Mouse (Mus musculus) 3T3-L1 (cell line): ENCODE measurements at regions not wholly inside any gene's neighbourhood (a gene's known extent, or its start where the extent isn't known, plus 50 kb on each side); places are given as distances from the start of the nearest gene placed in this dataset.
"Not testable (repeated sequence)": the region's sequence is repeated elsewhere in the genome, so short reads cannot be mapped to it uniquely, and the experiment has no call there.

Experiments
- DNase-seq: peaks from one replicate; pipeline ENCODE4 v3.0.0-alpha.2; 2015; ENCODE audit warnings: low read depth, low spot score

DNA sequence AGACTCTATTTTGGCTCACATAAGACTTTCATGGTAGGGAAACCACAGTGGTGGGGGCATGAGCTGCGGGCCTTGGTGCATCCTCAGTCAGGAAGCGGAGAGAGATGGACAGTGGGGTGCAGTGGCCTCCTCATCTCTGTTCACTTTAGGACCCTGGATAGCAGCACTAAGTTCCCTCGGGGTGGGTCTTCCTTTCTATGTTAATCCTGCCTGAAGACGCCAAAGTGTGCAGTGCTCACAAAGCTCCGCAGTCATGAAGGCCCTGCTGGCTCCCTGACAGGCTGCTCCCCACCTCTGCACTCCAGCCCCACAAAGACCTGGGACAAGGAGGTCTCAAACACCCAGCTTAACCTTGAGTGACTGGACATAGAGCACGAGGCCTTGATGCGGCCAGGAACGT is 56.8 kb downstream of the Sox1 start:
- no peak for DNase-seq

DNA sequence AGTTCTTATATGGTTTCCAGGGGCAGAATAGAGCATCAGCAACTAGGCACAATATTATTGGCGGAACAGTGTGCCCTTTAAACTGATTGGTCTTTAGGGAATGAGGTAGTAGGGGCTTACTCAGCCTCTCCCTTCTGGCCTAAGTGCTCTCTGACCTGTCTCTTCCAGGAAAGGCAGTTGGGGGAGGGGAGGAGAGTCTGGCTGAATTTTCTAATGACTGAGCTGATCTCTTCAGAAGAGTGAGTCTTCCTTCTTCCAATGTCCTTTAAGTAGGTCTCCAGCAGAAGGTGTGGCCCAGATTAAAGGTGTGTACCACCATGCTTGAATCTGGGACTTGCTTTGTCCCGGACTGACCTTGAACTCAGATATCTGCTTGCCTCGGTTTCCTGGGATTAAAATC is 60.3 kb downstream of the Sox1 start:
- DNase-seq: not testable (repeated sequence)

DNA sequence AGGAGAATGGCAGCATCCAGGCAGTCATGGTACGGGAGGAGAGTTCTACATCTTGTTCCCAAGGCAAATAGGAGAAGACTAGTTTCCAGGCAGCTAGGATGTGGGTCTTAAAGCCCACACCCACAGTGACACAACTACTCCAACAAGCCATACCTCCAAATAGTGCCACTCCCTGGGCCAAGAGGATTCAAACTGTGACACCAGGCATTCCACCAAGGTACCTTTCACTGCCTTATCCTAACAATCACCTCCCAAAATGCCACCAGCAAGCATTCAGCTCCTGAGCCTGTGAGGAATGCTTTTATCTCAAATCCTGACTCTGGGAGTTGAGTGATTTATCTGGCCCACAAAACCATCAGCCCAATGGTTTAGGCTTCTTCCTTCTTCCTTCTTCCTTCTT is 61.2 kb downstream of the Sox1 start:
- DNase-seq: no peak

DNA sequence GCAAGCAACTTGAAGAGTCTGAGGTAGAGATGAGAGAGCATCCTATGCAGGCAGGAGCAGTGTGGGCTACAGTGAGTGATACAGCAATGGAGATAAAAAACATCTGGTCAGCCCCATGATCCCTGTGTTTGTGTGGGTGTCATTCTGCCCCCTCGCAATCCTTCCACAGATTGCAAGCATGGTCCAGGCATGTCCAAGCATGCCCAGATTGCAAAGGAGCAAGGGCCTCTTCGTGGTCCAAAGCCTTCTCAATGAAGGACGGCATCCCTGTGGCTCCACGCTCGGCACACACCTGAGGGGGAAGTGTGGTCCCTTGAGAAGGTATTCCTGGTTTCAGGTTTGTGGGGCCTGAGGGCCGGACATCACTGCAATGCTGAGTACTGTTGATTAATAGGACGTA is 61.9 kb downstream of the Sox1 start:
- DNase-seq: no peak

DNA sequence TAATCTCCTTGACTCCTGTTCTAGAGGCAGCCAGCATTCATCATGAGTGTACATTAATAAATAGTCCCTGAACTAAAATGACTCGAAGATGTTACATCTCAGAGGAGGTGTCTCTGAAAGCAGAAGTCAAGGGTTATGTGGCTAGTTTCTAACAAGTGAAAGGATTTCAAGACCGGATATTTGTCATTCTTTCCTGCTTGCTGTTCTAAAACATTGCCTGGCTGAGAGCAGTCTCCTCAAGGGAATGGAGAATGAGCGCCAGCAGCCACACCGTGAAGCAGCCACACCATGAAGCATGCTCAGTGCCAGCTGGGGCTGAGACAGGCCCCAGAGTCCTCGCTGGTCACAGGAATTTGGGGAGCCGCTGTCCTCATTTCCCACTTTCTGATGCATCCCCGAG is 71.8 kb downstream of the Sox1 start:
- DNase-seq: no peak

DNA sequence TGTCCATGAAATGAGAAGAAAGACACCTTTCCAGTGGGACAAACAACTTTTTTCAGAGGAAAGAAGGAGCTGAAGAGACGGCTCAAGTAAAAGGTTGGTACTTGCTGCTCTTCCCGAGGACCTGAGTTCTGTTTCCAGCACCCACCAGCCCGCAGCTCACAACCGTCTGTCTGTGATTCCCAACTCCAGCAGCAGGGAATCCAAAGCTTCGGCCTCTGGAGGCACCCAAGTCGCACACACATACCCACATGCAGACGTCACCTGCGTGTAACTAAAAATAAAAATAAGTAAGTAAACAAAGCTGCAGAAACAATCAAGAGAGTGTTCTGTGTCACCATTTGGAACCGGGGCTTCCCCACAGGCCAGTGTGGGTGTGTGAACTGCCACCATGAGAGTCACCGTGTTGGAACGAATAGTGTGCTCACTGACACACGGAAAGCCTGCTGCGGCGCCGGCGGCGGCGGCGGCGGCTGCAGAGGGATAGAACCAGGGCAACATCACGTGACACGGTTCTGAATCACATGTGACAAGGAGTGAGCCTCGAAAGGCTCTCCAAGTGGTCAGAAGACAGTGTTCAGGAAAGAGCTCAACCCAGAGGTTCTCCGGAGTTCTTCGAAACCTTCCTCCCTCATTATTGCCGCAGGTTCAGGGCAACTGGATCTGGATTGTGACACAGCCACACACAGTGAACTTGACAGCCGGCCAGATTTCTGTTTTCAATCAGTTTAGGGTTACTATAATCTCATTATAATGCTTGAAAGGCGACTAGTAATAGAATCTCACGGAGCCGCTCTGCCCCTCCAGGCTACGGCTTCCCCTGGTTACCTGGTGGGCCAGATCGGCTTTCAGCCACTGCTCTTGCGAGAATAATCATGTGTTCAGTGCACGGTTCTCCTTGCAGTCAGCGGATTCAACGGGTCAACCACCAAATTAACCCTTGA is 72.6 kb downstream of the Sox1 start:
- DNase-seq: no peak

DNA sequence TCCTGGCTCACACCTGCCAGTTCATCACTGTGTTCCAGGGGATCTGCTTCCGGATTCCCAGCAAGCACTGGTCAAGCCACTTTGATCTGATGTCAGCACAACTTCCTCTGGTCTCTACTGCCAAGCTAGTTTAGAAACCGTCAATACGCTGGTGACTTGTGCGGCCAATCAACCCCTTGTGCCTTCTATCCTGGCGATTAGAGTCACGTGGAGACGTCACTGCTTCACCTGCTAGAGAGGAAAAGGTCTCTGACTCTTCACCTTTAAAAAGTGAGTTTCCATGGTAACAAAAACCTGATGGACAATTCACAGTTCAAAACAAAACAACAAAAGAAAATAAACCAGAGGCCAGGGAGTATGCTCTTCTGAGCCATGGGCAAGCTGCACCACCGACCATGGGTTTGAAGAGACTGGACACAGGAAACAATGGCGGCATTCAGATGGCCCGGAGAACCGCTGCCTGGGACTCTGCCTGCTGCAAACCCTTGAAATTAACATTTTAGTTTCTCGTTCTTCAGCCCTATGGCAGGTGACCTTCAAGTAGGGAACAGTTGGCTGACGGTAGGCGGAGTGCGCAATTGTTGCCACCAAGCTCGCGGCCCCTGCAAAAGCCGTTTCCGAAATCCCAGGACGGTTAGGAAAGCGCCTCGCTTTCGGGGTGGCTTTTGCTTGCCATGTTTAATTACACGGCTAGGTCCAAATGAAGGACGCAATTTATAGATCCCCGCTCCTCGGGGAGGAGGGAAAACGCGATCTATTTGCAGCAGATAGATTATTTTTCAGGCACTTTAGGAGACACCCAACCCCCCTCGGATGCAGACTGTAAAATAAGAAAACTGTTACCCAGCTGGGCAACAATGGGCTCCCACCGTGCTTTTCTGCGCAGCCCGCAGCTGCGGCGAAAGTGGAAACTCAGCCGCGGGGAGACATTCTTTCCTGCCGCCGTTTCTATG is 82.6 kb downstream of the Sox1 start:
- no peak for DNase-seq

DNA sequence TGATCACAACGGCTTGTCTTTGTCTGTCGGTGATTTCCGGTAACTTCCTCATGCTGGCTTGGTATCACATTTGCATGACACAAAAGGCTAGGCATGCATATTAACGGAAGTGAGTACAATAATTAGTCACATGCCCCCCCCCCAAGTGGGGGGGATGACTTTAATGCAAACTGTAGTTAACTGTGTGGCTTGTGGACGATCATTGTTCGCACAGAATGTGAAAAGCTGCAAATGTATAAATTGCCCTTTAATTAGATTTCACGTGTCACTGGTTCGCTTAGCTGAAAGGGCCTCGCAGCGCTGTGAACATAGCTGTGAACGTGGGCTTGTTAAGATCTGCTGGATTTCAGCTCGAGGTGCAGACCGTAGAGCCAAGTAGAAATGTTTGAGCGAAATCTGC is 86.8 kb downstream of the Sox1 start:
- DNase-seq: no peak

DNA sequence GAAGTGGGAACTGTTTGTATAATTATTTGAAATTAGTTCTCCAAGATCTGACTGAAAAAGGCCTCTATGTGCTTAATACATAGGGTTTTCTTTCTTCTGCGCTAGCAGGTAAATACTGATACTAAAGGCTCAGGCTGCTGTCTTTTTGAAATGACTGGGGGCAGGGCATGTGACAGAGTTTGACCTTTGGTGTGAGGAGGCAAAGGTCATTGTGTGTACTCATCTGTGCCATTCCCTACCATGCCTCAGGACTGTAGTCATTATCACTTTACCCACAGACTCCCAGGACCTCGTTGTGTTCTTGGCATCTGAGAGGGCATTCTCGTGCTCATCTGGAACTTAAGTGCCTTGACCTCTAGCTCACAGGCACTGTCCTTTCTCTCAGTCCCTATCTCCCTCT is 88.5 kb downstream of the Sox1 start:
- no peak for DNase-seq

DNA sequence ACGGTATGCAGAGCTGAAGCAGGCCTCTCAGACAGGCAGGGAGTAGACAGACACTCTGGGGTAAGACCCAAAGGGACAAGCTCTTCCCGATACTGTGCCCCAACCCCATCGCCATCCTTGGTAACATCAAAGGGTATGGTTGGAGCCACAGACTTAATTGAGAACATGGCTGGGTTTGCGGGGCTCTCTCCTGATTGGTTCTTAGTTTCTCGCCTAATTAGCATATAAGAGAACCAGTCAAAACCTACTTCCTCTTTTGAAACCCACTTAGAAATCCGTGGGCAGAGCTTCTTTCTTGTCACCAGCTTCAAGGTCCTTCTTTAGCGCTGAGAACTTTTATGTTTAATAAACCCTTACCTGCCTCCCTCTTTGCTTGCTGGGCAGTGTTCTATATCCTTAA is 87.5 kb upstream of the Spaca7 start:
- no peak for DNase-seq

DNA sequence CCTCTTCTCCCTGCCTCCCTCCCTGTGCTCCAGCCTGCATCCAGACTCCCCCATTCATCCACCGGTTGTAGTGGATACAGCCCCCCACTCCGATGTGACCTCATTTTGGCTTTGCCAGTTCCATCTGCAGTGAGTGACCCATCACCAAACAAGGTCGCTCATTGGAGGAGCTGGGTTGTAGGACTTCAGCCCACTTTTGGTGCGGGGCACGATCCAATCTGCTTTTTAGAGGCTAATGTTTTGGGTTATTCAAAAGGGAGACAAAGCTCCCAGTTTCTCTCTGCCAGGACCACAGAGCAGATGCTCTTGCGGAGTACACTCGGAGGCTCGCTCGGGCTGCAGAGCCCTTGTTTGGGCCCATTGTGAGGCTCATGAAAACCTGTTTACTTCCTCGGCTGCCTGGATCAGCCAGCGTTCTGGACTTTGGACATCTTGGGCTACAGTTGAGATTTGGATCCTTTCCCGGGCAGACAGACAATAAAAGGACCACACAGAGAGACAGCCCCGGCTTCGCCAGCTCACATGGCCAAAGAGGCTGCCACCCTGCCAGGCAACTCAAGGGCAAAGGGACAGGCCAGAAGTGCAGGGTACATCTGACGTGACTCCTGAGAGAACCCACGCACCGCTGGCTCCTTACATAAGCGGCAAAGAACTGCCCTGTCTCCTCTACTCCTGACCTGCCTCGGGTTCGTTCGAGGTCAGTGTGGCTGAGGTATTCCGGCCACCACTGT is 86.3 kb upstream of the Spaca7 start:
- no peak for DNase-seq

DNA sequence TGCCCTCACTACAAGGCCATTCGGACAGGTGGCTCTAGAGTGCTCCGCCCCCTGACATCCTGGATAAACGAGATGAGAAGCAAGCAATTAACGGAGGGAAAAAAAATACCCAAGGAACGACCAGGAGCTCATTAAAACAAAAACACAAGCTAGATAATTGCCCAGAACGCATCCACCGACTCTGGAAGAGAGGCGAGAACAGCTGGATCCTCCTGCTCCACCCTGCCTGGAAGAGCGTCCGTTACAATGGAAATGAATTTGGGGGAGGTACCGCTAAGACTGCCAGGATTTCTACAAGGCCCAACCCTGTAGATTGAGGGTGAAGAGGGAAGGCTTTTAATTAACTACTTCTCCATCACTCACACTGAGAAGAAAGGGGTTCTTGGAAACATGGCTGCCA is 85.6 kb upstream of the Spaca7 start:
- DNase-seq: no peak

DNA sequence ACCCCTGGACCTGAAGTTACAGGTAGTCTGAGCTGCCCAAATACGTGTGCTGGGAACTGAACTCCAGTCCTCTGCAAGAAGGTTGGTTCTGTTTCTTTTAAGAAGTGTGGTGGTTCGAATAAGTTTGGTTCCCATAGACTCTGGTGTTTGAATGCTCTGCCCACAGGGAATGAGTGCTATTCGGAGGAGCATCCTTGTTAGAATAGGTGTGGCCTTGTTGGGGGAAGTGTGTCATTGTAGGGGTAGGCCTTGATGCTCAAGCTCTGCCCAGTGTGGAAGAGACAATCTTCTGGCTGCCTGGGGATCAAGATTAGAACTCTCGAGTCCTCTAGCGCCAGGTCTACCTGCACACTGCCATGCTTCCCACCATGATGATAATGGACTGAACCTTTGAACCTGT is 83.6 kb upstream of the Spaca7 start:
- no peak for DNase-seq

DNA sequence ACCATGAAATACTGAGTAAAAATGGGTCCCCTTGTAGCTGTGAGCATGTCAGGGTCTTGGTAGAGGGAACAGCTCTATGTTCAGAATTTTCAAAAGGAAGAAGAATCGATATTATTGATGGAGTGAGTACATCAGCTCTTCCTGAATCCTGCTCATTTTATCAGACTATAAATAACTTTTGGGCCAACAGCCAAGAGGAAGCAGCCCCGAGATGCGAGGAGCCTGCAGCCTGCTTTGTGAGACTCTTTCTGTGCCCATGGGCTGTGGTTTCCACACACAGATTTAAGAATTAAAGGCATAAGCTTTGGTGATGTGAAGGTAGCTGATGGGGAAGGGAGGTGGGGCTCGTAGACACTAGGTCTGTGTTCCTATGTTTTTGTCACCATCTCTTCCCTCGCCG is 81.4 kb upstream of the Spaca7 start:
- DNase-seq: no peak

DNA sequence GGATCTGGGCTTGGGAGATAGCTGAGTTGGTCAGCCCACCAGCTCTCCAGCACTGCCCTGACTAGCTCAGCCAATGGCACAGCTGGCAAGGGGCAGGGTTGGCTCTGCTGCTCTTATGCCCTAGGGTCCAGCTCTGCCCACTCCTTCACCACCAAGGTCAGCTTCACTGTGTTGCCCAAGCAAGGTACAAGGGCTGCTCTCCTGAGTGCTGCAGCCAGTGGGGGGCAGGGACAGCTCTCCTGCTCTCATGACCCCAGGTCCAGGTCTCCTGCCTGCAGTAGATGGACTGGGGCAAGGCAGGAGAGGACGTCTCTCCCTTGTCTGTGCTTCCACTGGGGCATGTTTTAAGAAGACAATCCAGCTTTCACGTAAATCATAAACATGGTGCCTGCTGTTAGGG is 80.4 kb upstream of the Spaca7 start:
- DNase-seq: no peak

DNA sequence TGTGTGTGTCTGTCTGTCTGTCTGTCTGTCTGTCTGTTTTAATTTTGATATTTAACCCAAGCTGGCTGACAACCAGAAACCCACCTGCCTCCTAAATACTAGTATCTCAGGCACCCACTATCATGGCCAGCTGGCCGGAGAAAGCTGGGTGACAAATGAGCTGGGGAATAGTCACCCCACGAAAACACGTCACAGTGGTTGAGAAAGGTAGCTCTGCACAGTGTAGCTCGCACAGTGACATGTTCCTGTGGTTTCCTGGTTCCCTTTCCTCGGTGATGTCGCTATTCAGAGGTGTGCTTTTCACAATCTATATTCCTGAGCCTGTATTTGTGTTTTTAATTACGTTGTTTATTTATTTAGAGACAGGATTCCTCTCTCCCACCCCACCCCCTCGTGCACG is 78.3 kb upstream of the Spaca7 start:
- DNase-seq: no peak

DNA sequence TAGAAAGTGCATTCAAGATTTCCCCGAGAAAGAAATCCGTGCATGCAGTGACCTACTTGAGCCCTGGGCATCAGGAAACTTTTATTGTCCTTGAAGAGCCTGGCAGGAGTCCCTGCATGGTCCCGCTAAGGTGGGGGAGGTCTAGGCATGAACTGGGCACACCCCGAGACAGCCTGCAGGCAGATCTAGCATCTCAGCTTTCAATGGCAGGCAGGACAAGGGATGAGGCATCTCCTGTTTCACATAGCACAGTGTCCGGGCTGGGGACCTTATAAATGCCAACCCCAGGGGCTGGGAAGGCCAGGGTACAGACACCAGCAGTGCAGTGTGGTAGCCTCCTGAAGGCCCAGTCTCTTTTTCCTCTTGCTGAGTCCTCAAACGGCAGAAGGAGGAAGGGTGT is 75.4 kb upstream of the Spaca7 start:
- DNase-seq: no peak

DNA sequence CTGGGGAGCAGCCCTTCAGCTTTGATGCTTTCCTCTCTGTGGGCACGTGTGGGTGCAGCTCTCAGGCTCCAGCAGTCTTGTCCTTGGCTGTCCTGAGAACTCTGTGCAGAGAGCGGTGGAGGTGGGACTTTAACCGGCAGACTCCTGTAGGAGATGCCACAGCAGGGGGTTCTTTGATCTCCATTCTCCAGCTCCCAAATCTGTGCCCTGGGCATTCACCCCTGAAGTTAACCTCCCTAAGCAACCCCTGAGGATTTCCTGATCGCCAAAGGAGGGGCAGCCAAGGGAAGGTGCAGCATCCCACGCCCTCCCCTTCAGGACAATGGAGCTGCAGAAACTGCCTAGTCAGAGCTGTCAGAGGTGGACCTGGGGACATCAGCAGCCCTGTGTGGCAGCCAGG is 73.2 kb upstream of the Spaca7 start:
- no peak for DNase-seq

DNA sequence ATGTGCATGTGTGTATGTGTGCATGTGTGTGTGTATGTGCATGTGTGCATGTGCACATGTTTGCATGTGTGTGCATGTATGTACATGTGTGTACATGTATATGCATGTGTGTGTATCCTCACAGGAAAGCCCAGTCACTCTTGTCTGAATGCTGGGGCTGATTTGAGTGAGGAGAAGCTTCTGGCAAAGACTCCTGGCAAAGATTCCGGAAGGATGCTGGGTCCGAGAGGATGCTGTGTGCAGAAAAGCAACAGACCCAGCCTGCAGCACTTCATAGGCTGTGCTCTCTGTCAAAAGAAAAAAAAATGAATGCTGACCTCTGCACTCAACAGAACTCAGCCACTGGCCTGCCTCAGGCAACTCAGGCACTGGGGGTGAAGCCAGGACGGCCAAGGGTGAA is 72.5 kb upstream of the Spaca7 start:
- no peak for DNase-seq

DNA sequence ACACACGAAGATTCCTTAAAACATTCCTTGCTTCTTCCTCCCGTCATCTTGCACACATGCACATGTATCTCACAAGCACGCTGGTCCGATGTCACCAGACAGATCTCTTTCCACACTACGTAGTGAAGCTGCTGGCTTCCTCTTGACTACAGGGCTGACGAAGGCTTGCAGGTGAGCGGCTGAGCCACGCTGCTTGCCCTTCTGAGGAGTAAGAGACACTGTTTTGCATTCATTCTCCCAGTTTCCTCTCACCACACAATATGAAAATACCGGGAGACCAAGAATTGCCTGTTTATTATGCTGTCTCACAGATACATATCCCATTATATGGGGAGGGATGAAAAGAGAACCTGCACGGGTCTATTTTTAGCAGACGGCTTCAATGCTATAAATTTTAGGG is 71.0 kb upstream of the Spaca7 start:
- no peak for DNase-seq

DNA sequence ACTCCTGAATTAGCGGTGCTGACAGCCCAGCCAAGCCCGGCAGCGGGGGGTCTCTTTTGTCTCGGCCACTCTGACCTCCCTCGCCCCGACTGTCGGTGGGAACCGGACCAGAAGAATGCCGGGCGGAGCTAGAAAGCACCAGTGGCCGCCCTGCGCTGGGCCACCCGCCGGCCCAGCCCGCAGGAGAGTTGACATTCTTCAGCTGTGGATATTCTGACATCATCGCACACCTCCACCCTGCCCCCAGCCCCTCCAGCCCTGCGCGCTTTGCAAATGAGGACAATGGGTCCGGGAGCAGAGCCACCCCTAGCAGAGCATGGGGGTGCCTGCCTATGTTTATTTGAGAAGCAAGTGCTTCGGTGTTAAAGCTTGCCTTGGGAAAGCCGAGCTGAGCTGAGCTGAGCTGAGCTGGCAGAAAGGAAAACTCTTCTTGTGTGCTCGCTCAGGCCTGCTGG is 70.5 kb upstream of the Spaca7 start:
- no peak for DNase-seq

DNA sequence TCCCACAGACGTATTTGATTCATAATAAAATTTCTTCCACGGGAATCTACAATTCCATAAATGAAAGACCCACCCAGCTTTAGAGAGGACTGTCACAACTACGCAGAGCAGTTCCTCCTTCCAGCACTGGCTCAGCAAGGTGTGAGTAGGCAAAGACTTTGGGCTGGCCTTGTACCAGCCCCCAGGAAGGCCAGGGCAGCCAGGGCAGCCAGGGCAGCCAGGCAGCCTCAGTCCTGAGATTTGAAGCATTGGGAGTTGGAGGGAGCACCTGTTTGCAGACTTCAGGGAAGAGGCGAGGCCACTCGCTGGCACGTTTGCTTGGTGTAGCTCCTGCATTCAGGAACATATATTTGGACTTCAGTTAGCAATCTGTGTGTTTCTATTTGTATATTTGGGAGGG is 70.0 kb upstream of the Spaca7 start:
- DNase-seq: no peak
